Mouse (Mus musculus) intestine, embryonic 16.5 days (tissue): ENCODE results near the gene Agbl5. TPM values are rescaled to one million over a fixed set of nuclear protein-coding genes. Genes with fewer than 3 reads are reported as not detected.

ENCODE experiments used
- ATAC-seq: fragments of 200-750 bp; cut with Nextera tagmentation; 2 replicates; pipeline ENCODE4 v1.8.0; 2017; ENCODE audit warnings: moderate TSS enrichment, moderate library complexity
- H3K27ac ChIP-seq: fragments of 300-500 bp; sonication (generic); 2 replicates; pipeline ENCODE4 v1.5.1; 2014; ENCODE audit warnings: mild to moderate bottlenecking, low read length
- H3K27me3 ChIP-seq: fragments of 300-500 bp; sonication (generic); replicated peaks from 2 replicates; pipeline ENCODE4 v1.6.1; 2014; ENCODE audit warnings: low read length, control low read depth, mixed read lengths; ENCODE audit not compliant: control insufficient read depth, insufficient read depth
- H3K36me3 ChIP-seq: fragments of 300-500 bp; sonication (generic); 2 replicates; pipeline ENCODE4 v1.6.1; 2014; ENCODE audit warnings: low read length, control low read depth; ENCODE audit not compliant: control insufficient read depth, insufficient read depth
- H3K4me1 ChIP-seq: fragments of 300-500 bp; sonication (generic); 2 replicates; pipeline ENCODE4 v1.6.1; 2014; ENCODE audit warnings: low read length, control low read depth, mixed read lengths; ENCODE audit not compliant: control insufficient read depth, insufficient read depth
- H3K4me2 ChIP-seq: fragments of 300-500 bp; sonication (generic); 2 replicates; pipeline ENCODE4 v1.6.1; 2014; ENCODE audit warnings: low read depth, low read length, control low read depth
- H3K4me3 ChIP-seq: fragments of 300-500 bp; sonication (generic); 2 replicates; pipeline ENCODE4 v1.5.1; 2014; ENCODE audit warnings: mild to moderate bottlenecking, low read length
- H3K9ac ChIP-seq: fragments of 300-500 bp; sonication (generic); 2 replicates; pipeline ENCODE4 v1.6.1; 2014; ENCODE audit warnings: low read depth, low read length
- H3K9me3 ChIP-seq: fragments of 300-500 bp; sonication (generic); 2 replicates; pipeline ENCODE4 v1.6.1; 2016; ENCODE audit warnings: low read length, control low read depth; ENCODE audit not compliant: control insufficient read depth
- WGBS: fragments of 180-500 bp; shearing (Covaris S2); extraction: QIAGEN DNeasy Blood & Tissue Kit; methylation state at CpG from one replicate; pipeline ENCODE4 v1.1.7; 2014; 5-methylcytosine and 5-hydroxymethylcytosine counted together
- polyA plus RNA-seq: library from polyadenylated mRNA; unstranded; fragments of >200 nt; fragmentation: Nextera tagmentation; extraction: Ambion mirVana; gene quantifications from 2 replicates; pipeline ENCODE4 v1.2.1, GENCODE M21; 2015

Agbl5 gene
- polyA plus RNA-seq, 1 experiment from 2014 or later, result 16.3 TPM

DNA sequence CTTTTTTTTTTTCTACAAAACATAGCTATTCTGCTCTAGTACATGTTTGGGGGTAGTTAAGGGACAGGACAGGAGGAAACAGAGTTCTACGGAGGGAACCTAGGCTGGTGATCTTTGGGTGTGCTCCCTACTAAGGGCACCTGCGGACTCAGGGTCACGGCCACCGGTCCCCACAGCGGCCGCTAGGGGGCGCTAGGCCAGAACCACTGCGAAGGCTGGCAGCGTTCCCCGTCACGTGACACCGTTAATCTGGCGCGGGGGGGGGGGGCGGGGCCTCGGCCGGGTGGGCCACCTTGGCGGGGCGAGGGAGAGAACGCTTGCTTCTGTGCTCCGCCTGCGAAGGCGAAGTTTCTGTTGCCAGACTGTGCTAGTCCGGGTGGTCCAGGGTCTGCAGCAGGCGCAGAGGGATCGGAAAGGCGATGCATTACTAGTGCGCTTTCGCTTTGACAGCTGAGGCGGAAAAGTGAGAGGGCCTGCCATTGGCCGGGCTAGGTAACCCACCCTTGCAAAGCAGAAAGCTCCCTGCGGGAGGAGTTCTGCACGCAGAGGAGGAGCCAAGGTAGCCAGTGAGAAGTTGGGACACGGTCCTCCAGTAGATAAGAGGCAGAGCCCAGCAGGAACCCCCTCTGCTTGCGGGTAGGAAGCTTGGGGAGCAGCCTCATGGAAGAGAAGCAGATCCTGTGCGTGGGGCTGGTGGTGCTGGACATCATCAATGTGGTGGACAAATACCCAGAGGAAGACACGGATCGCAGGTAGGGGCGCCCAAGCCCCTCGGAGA is 33.0 kb downstream of the Agbl5 start, which contains the start of gene Khk:
Khk (plus strand) TSS at position 176 of the 778 bp plus-strand sequence.
- H3K4me1 ChIP-seq, result peaks cover 31% of the 10 kb centered on the region
- peak within 1 kb of the TSS; percentile 80 for H3K27ac ChIP-seq
- H3K4me3 ChIP-seq, result peak within 1 kb of the TSS; percentile 61
- H3K9ac ChIP-seq, result peak within 1 kb of the TSS; percentile 68
- no peaks in the 10 kb centered on the region for H3K27me3 ChIP-seq
- 1% methylated on average over 35 of the region's 40 CpGs for WGBS
- peak; percentile 88 for ATAC-seq
- peak within 1 kb of the TSS; percentile 89 for H3K4me2 ChIP-seq
- no peaks in the 10 kb centered on the region; the same call in 1 of the 2 replicates for H3K36me3 ChIP-seq
- no peaks in the 10 kb centered on the region for H3K9me3 ChIP-seq

- 51% methylated on average over 10 of the region's 10 CpGs for WGBS
- H3K4me3 ChIP-seq, result peak overlapping the region; percentile 61
- no peaks in the 10 kb centered on the region for H3K9me3 ChIP-seq
- H3K36me3 ChIP-seq, result no peaks in the 10 kb centered on the region; the same call in 1 of the 2 replicates
- H3K9ac ChIP-seq, result 0 out of 2 replicates have a peak overlapping the region, but pooled peaks have one; percentile 0
- H3K27me3 ChIP-seq, result no peaks in the 10 kb centered on the region
- no peak for ATAC-seq
- peak overlapping the region; percentile 89 for H3K4me2 ChIP-seq
- peaks cover 25% of the 10 kb centered on the region for H3K4me1 ChIP-seq
- no peak overlapping the region for H3K27ac ChIP-seq
Measured at GRCm38 (mm10) chr5:30922581-30923041, 34.1 kb downstream of the Agbl5 start.

GRCm38 (mm10) chr5:30923119-30923518 is 34.6 kb downstream of the Agbl5 start:
- H3K27me3 ChIP-seq, result no peaks in the 10 kb centered on the region
- no peaks in the 10 kb centered on the region for H3K9me3 ChIP-seq
- peaks cover 25% of the 10 kb centered on the region for H3K4me1 ChIP-seq
- WGBS, result 79% methylated on average over 6 of the region's 6 CpGs
- ATAC-seq, result no peak
- H3K4me2 ChIP-seq, result 0 out of 2 replicates have a peak overlapping the region, but pooled peaks have one; percentile 89
- H3K9ac ChIP-seq, result no peak overlapping the region
- H3K36me3 ChIP-seq, result no peaks in the 10 kb centered on the region; the same call in 1 of the 2 replicates
- H3K27ac ChIP-seq, result no peak overlapping the region
- H3K4me3 ChIP-seq, result no peak overlapping the region

GRCm38 (mm10) chr5:30924614-30925013 is 36.1 kb downstream of the Agbl5 start:
- no peak overlapping the region for H3K9ac ChIP-seq
- no peak overlapping the region for H3K4me2 ChIP-seq
- no peaks in the 10 kb centered on the region; the same call in 1 of the 2 replicates for H3K36me3 ChIP-seq
- H3K27ac ChIP-seq, result no peak overlapping the region
- peaks cover 25% of the 10 kb centered on the region for H3K4me1 ChIP-seq
- H3K9me3 ChIP-seq, result no peaks in the 10 kb centered on the region
- no peak for ATAC-seq
- no peaks in the 10 kb centered on the region for H3K27me3 ChIP-seq
- no peak overlapping the region for H3K4me3 ChIP-seq
- 81% methylated on average over 8 of the region's 8 CpGs for WGBS

DNA sequence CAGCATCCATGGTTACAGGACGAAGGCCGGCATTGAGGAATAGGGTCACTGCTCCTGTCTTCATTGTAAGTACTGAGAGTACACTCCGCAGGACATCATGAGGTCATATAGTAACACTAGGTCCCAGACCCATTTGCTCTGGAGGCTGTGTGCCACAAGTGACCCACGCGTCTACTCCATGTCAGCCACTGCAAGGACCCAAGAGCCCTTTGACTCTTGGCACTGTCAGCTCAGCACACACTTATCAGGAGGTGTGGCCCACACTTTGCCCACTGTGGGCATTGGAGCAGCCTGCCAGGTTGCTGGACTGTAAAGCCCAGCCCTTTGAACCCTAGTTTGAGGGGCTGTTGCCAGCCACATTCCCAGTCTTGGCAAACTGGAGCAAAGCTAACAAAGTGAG is 36.7 kb downstream of the Agbl5 start:
- Histone ChIP-seq H3K4me3 (no peak overlapping the region), H3K9me3 (no peaks in the 10 kb centered on the region), H3K27ac (no peak overlapping the region), H3K4me1 (peaks cover 22% of the 10 kb centered on the region), H3K36me3 (no peaks in the 10 kb centered on the region), H3K9ac (0 out of 2 replicates have a peak overlapping the region, but pooled peaks have one; percentile 21), H3K4me2 (no peak overlapping the region), H3K27me3 (no peaks in the 10 kb centered on the region)
- ATAC-seq, result no peak
- WGBS, result 86% methylated on average over 5 of the region's 5 CpGs

DNA sequence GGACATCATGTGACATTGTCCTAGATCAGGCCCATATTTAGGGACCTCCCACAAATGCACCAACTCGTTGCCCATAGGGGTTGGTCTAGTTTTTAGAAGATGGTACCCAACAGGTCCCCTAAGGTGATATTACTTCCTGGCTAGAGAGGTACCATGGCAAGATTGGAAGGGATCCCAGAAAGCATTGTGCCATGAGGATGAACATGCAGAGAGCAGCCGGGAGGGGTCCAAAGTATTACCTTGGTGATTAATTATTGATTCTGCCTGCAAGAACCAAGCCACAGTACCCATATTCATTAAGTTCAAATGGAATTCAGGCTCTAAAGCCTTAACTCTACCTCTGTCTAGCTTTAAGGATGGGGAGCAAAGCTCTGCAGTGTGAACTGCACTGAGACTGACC is 37.6 kb downstream of the Agbl5 start:
- ATAC-seq, result no peak
- no peaks in the 10 kb centered on the region for H3K9me3 ChIP-seq
- 84% methylated on average over 2 of the region's 2 CpGs for WGBS
- H3K27ac ChIP-seq, result no peak overlapping the region
- peaks cover 16% of the 10 kb centered on the region for H3K4me1 ChIP-seq
- no peak overlapping the region for H3K4me2 ChIP-seq
- no peaks in the 10 kb centered on the region for H3K27me3 ChIP-seq
- H3K36me3 ChIP-seq, result no peaks in the 10 kb centered on the region
- H3K9ac ChIP-seq, result no peak overlapping the region
- no peak overlapping the region for H3K4me3 ChIP-seq

DNA sequence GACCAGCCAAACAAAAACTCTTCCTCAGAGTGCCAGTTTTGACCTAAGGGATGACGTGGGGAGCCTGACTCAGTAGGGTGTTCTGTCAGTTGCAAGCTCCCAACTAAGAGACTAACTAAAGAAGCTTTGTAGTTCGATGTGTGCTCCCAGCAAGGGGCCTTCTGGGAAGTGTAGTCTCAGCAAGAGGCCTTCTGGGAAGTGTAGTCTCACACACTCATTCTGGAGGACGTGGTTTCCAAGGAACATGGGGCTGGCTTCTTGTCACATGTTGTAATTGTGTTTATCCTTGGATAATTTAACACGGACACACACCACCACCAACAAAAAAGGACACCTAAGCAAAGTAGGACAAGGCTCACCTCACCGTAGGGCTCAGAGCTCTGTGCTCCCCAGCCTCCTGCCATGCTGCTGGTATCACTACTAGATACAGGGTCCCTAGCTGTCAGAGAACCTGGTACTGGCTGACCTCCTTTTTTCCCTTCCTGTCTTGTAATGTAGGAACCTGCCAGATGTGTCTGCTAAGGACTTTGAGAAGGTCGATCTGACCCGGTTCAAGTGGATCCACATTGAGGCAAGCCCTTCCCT is 39.5 kb downstream of the Agbl5 start:
- Histone ChIP-seq H3K4me2 (no peak overlapping the region), H3K9ac (no peak overlapping the region)
- WGBS, result 45% methylated on average over 7 of the region's 7 CpGs

GRCm38 (mm10) chr5:30930121-30930520 is 41.6 kb downstream of the Agbl5 start:
- Histone ChIP-seq H3K27ac (no peak overlapping the region), H3K27me3 (no peaks in the 10 kb centered on the region), H3K9ac (no peak overlapping the region), H3K4me3 (no peak overlapping the region), H3K9me3 (no peaks in the 10 kb centered on the region), H3K36me3 (no peaks in the 10 kb centered on the region), H3K4me2 (no peak overlapping the region), H3K4me1 (peaks cover 3% of the 10 kb centered on the region; the same call in 1 of the 2 replicates)
- ATAC-seq, result peak; percentile 36; the same call in 1 of the 2 replicates
- WGBS, result 43% methylated on average over 4 of the region's 4 CpGs

More for the DNA sequence above, 39.5 kb downstream of the Agbl5 start:
- H3K27ac ChIP-seq, result no peak overlapping the region
- H3K4me1 ChIP-seq, result peaks cover 3% of the 10 kb centered on the region; the same call in 1 of the 2 replicates
- peak; percentile 56; the same call in 1 of the 2 replicates for ATAC-seq
- no peaks in the 10 kb centered on the region for H3K36me3 ChIP-seq
- H3K27me3 ChIP-seq, result no peaks in the 10 kb centered on the region
- H3K4me3 ChIP-seq, result no peak overlapping the region
- no peaks in the 10 kb centered on the region for H3K9me3 ChIP-seq

DNA sequence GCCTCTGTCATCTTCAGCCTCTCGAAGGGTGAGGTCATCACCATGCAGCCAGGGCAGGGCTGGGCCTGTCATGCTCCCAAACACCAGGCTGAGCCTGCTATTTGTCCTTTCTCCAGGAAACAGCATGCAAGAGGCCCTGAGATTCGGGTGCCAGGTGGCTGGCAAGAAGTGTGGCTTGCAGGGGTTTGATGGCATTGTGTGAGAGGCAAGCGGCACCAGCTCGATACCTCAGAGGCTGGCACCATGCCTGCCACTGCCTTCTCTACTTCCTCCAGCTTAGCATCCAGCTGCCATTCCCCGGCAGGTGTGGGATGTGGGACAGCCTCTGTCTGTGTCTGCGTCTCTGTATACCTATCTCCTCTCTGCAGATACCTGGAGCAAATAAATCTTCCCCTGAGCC is 42.4 kb downstream of the Agbl5 start:
- ATAC-seq, result no peak
- Histone ChIP-seq H3K27ac (no peak overlapping the region), H3K36me3 (no peaks in the 10 kb centered on the region), H3K9me3 (no peaks in the 10 kb centered on the region), H3K27me3 (no peaks in the 10 kb centered on the region), H3K4me3 (no peak overlapping the region), H3K4me1 (no peaks in the 10 kb centered on the region), H3K9ac (no peak overlapping the region), H3K4me2 (no peak overlapping the region)
- 81% methylated on average over 6 of the region's 6 CpGs for WGBS
